Mouse (Mus musculus) splenic B cell, adult 2 months (primary cell): ENCODE measurements around the gene Plxnb1.
A peak's percentile ranks its signal among the peaks of the same experiment; 100 is the strongest.

Experiments used
- DNase-seq: peaks from one replicate; pipeline ENCODE4 v3.0.0-alpha.2; 2011; ENCODE audit warnings: low read depth, low spot score
- H3K27me3 ChIP-seq: 2 replicates; pipeline ENCODE4 v1.6.1; 2012; ENCODE audit warnings: mild to moderate bottlenecking, low read length, moderate library complexity, mixed read lengths; ENCODE audit not compliant: control insufficient read depth, poor library complexity, insufficient read depth, severe bottlenecking
- H3K36me3 ChIP-seq: 2 replicates; pipeline ENCODE4 v1.6.1; 2012; ENCODE audit warnings: mild to moderate bottlenecking, low read length, moderate library complexity, mixed read lengths; ENCODE audit not compliant: control insufficient read depth, poor library complexity, insufficient read depth, severe bottlenecking

The Plxnb1 gene

DNA sequence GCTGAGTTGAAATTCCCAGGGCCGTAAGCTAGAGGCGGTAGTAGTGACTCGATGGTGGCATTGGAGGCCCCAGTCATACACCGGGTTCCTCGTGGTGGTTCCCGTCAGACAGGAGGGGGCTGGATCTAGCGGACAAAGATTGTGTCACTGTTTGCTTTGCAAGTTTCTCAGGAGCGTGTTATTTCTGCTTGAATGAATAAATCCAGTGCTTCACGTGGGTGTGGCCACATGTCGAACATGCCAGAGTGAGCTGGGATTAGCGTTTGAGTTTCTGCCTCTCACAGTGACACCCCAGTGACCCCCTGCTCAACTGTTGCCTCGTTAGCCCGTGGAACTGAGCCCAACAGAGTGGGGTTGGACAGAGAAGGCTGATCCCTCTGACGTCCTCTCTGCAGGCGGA, 4.7 kb upstream of the Plxnb1 start:
- peaks cover 3% of the 10 kb centered on the region; the same call in 1 of the 2 replicates for H3K36me3 ChIP-seq
- no peaks in the 10 kb centered on the region for H3K27me3 ChIP-seq
- DNase-seq: no peak

DNA sequence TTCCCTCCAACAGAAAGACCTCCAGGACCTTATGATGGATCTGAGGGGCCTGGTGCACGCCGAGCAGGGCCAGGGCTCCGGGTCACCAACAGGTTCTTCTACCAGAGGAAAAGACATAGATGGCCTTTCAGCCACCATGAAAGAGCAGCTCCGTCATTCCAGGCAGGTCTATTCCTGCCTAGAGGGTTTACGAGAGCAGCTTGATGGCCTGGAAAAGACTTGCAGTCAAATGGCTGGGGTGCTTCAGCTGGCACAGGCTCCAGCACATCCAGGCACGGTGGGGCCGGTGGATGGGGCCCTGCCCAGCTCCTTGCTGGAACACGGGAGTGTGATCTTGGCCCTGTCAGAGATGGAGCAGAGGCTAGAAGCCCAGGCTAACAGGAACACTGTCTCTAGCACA, 3.4 kb upstream of the Plxnb1 start:
- DNase-seq: no peak
- H3K36me3 ChIP-seq: peaks cover 3% of the 10 kb centered on the region; the same call in 1 of the 2 replicates
- H3K27me3 ChIP-seq: no peaks in the 10 kb centered on the region

DNA sequence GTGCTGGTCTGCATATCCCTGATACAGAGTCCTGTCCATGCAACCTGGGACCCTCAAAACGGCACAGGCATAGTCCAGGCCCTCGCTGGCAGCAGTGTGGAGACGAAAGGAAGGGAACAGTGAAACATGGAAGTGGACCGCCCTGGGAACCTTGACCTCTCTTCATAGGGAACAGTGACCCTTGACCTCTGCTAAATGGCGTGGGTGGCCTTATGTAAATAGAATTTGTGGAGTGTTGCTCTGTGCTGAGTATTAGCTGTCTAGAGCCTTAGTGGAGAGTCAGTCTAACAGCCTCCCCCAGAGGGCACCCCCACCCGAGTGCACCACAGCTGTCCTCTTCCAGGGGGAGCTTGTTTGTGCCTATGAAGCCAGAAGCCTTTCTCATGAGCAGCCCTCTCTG, 2.4 kb upstream of the Plxnb1 start:
- Histone ChIP-seq H3K27me3 (no peaks in the 10 kb centered on the region), H3K36me3 (peaks cover 3% of the 10 kb centered on the region; the same call in 1 of the 2 replicates)
- DNase-seq: no peak

DNA sequence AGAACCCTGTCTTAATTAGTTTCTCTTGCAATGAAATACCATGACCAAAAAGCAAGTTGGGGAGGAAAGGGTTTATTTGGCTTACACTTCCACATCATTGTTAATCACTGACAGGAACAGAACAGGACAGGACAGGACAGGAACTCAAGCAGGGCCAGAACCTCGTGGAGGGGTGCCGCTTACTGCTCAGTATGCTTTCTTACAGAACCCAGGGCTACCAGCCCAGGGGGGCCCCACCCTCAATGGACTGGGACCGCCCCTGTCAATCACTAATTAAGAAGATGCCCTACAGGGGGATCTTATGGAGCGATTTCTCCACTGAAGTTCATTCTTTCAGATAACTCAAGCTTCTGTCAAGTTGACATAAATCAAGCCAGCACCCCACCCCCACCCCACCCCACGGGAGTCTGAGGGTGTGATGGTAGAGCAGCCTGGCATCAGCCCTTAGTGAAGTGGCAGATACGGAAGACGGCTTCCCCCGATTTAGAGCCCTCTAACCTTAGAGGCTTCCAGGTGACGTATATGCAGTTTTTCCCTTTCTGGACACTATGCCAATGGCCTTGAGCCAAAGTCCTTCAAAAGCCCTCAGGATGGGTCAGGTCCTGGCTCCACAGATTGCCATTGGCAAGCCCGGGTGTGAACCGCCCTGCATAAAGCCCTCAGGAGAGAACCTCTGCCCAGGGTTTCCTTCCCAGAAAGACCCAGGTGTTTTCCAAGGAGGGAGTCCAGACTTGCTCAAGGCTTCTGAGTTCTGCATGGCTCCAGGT, 1.2 kb upstream of the Plxnb1 start:
- peaks cover 3% of the 10 kb centered on the region; the same call in 1 of the 2 replicates for H3K36me3 ChIP-seq
- H3K27me3 ChIP-seq: no peaks in the 10 kb centered on the region
- no peak for DNase-seq

DNA sequence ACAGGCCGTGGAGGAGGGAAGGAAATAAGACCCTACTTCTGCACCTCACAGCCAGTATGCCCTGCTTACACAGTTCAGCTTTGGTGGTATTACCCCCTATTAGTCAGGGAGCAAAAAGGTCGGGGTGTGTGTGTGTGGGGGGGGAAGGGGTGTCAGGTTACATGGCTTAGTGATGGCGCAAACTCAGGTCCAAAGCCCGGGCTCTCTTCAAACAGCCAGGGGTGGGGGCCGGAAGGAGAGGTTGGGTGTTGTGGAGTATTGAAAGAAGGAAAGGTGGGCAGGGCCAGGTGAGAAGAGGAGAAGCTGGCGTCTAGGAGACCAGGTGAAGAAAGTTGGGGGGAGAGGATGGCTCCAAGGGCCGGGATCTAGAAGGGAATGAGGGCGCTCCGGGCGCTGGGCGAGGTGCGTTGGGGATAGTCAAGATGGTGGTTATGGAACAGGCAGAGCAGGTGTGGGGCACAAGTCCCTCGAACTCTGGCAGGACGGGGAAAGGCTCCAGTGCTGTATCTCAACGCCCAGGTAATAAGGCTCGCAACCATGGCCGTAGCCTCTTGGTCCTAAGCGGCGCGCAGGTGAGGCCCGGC, 544 bp upstream of the Plxnb1 start:
- DNase-seq: no peak
- H3K36me3 ChIP-seq: peaks cover 3% of the 10 kb centered on the region; the same call in 1 of the 2 replicates
- no peaks in the 10 kb centered on the region for H3K27me3 ChIP-seq

DNA sequence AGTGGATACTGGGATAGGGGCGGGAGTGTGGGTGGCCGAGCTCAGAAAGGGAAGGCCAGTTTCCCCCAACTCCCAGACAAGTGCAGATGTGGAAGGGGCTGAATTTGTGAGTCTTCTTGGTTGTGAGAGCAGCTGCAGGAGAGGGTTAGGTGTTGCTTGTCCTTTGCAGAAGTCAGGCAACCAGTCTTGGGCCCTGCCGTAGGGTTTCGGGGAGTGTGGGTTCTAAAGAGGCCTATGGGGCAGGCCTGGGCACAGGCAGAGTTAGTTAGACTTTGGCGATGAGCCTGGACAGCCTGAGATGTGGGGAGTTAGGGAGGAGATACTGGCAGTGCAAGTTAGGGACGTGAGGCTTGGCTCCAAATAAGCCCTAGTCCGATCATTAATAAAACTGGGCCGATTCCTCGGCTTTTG, 1.1 kb downstream of the Plxnb1 start:
- H3K36me3 ChIP-seq: no peaks in the 10 kb centered on the region
- no peaks in the 10 kb centered on the region for H3K27me3 ChIP-seq
- DNase-seq: no peak

DNA sequence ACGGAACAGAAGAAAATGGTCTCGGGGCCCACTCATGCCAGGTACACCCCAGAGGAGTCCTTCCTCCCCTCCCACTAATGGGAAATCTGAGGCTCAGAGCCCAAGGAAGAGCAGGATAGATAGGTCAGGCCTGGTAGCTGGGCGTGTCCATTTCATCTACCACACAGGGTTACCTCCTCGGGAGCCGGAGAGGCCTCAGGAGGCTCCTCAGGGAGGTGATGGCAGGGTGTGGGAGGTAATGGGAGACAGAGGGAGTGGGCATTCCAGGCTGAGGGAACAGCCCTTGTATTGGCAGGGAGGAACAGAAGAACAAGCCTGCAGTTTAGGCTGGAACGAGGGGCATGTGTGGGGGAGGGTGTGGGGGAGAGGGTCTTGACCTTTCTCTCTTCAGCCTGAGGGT, 1.7 kb downstream of the Plxnb1 start:
- DNase-seq: no peak
- H3K27me3 ChIP-seq: no peaks in the 10 kb centered on the region
- no peaks in the 10 kb centered on the region for H3K36me3 ChIP-seq

DNA sequence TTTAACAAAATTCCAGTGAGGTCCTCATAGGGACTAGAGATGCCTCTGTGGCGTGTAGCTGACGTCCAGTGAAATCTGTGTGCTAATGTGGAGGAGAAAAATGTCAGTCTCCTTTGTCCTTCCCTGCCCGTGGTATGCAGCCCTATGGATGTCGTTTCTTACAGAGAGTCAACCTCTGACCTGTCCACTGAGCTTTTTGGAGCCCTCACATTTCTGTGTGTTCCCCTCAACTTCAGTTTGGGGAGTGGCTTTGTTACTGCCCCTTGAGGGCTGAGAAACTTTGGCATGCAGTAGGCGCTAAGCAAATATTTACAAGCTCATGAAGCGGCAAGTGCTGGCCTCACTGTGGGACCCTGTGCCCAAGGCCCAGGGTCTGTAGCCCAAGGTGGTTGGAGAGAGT, 2.1 kb downstream of the Plxnb1 start:
- H3K27me3 ChIP-seq: no peaks in the 10 kb centered on the region
- no peak for DNase-seq
- H3K36me3 ChIP-seq: no peaks in the 10 kb centered on the region

DNA sequence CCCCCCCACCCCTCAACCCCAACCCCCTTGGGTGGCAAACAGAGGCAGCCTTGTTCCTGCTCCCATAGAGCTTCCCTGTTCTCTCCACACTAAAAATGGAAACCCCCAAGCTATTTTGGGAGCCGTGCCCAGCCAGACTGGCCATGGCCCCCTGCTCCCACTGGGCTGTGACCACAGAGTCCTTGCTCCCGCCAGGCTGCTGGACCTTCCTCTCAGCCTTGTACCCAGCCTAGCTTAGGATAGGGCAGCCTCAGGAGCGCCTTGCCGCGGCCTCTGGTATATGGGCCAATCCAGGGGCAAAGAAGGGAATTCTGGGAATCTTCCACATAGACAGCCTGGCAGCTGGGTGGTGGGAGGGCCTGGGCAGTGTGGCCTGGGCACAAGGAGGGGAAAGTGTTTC, 2.6 kb downstream of the Plxnb1 start:
- Histone ChIP-seq H3K27me3 (no peaks in the 10 kb centered on the region), H3K36me3 (no peaks in the 10 kb centered on the region)
- DNase-seq: no peak

DNA sequence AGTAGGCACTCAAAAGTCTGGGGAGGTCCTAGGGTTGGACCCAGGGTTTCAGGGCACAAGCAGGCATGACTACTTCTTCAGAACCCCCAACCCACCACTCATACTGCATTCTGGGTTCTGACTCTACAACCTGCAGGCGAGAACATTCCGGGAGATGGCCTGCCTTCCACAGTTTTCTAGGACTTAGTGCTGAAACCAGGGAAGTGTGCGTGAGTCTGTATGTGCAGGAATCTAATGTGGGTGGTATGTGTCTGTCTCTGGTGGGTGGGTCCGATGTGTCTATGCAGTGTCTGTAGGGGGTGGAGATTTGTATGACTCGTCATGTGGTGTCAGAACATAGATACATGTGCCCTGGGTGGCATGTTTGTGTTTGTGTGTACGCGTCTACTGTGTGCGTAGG, 3.2 kb downstream of the Plxnb1 start:
- Histone ChIP-seq H3K27me3 (no peaks in the 10 kb centered on the region), H3K36me3 (no peaks in the 10 kb centered on the region)
- DNase-seq: no peak

DNA sequence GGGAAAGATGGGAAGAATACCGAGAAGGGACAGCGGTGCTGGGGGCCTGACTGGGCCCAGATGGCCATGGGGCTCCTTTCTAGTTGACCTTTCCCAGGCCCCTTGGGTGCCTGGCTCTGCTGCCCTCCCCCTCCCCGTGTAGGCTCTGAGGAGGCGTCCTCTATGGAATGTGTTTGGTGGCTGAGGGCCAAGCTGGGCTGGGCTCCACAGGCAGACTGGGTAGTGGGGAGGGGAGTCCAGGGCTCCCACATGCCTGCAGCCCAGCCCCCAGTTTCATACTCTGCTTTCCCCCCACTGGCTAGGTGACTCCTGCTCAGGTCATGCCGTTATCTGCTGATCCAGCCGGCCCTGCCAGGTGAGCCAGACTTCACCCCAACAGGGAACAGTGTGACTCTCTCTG, 3.8 kb downstream of the Plxnb1 start:
- Histone ChIP-seq H3K27me3 (no peaks in the 10 kb centered on the region), H3K36me3 (no peaks in the 10 kb centered on the region)
- no peak for DNase-seq

DNA sequence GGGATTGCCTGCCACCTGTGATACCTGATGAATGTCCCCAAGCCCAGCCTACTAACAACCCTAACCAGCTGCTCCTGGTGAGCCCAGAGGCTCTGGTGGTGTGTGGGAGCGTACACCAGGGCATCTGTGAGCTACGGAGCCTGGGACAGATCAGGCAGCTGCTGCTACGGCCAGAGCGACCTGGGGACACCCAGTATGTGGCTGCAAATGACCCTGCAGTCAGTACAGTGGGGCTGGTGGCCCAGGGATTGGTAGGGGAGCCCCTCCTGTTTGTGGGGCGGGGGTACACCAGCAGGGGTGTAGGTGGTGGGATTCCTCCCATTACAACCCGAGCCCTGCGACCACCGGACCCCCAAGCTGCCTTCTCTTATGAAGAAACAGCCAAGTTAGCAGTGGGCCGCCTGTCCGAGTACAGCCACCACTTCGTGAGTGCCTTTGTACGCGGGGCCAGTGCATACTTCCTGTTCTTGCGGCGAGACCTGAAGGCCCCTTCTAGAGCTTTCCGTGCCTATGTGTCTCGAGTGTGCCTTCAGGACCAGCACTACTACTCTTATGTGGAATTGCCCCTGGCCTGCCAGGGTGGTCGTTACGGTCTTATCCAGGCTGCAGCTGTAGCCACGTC, 5.2 kb downstream of the Plxnb1 start:
- H3K36me3 ChIP-seq: no peaks in the 10 kb centered on the region
- H3K27me3 ChIP-seq: no peaks in the 10 kb centered on the region
- peak; percentile 24 for DNase-seq

DNA sequence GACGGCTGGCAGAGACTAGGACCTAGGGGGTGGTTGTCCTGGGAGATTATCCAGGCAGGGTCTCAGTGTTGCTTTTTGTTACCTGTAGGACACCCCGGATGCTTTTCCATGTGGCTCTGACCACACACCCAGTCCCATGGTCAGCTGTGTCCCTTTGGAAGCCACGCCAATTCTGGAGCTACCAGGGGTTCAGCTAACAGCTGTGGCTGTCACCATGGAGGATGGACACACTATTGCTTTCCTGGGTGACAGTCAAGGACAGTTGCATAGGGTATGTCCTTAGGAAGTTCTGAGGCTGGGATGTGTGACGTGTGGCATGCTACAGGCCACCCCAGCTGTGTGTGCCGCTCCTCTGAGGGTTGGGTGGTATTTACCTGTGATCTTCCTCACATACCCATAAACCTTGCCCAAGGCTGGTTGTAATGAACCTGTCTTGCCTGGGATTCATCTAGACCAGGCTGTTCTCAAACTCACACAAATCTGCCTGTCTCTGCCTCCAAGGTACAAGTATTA, 6.8 kb downstream of the Plxnb1 start:
- Histone ChIP-seq H3K27me3 (no peaks in the 10 kb centered on the region), H3K36me3 (no peaks in the 10 kb centered on the region)
- DNase-seq: no peak

DNA sequence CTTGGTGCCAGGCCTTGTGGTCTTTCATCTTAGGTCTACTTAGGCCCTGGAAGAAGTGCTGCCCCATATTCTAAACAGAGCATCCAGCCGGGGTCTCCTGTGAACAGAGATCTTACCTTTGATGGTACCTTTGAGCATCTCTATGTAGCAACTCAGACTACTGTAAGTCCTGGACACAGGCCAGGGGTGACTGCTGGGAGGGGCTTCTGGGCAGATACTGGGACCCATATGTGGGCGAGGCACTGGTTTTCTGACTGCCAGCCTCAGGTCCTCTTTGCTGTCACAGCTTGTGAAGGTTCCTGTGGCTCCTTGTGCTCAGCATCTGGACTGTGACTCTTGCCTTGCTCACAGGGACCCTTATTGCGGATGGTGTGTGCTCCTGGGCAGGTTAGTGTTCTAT, 7.4 kb downstream of the Plxnb1 start:
- Histone ChIP-seq H3K36me3 (no peaks in the 10 kb centered on the region), H3K27me3 (no peaks in the 10 kb centered on the region)

DNA sequence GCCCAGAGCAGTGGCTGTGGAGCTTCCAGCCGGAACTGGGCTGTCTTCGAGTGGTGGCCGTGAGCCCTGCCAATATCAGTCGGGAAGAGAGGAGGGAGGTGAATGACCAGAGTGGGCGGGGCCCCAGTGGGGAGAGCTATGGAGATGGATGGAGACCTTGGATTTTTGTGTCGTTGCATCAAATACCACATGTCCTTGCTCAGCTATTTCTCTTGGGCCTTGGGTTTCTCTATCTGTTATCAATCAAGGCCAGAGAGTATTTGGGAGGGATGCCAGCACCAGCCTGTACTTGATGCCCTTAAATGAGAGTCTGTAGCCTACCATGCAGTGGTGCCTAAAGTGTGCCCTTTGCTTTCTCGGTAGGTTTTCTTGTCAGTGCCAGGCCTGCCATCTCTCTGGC, 8.1 kb downstream of the Plxnb1 start:
- Histone ChIP-seq H3K36me3 (no peaks in the 10 kb centered on the region), H3K27me3 (no peaks in the 10 kb centered on the region)
- no peak for DNase-seq

More for the DNA sequence above, 7.4 kb downstream of the Plxnb1 start:
- no peak for DNase-seq
